Mouse (Mus musculus): ENCODE results near the gene Kif15. TPM values are rescaled to one million over a fixed set of nuclear protein-coding genes. Genes with fewer than 3 reads are reported as not detected.

The Kif15 gene
- polyA plus RNA-seq, 1 experiment = 12.9 TPM

GRCm38 (mm10) chr9:122998406-122999192 is 47.8 kb downstream of the Kif15 start:
- peaks cover 2% of the 10 kb centered on the region for H3K36me3 ChIP-seq (ENCODE audit: control insufficient read depth, insufficient read depth, low read length)
- H3K4me1 ChIP-seq (ENCODE audit: control insufficient read depth, insufficient read depth, low read length) = no peaks in the 10 kb centered on the region
- H3K27me3 ChIP-seq (ENCODE audit: control insufficient read depth, insufficient read depth, low read length) = no peaks in the 10 kb centered on the region
- H3K27ac ChIP-seq (ENCODE audit: control insufficient read depth, insufficient read depth, low read depth, low read length) = no peak overlapping the region
- no peak overlapping the region for H3K4me3 ChIP-seq (ENCODE audit: control insufficient read depth, low read depth, low read length)
- TF ChIP-seq POLR2A (IDR thresholded peaks at IDR 0.05; ENCODE audit: control insufficient read depth, low read depth, low read length) = no peak
- TF ChIP-seq CTCF (IDR thresholded peaks at IDR 0.05; ENCODE audit: control insufficient read depth, insufficient read depth, insufficient replicate concordance, low read depth, low read length) = no peak

GRCm38 (mm10) chr9:122999193-122999586 is 48.3 kb downstream of the Kif15 start:
- TF ChIP-seq CTCF (IDR thresholded peaks at IDR 0.05; ENCODE audit: control insufficient read depth, insufficient read depth, insufficient replicate concordance, low read depth, low read length) (no peak), POLR2A (IDR thresholded peaks at IDR 0.05; ENCODE audit: control insufficient read depth, low read depth, low read length) (no peak)
- no peaks in the 10 kb centered on the region for H3K4me1 ChIP-seq (ENCODE audit: control insufficient read depth, insufficient read depth, low read length)
- no peak overlapping the region for H3K27ac ChIP-seq (ENCODE audit: control insufficient read depth, insufficient read depth, low read depth, low read length)
- H3K4me3 ChIP-seq (ENCODE audit: control insufficient read depth, low read depth, low read length) = no peak overlapping the region
- H3K36me3 ChIP-seq (ENCODE audit: control insufficient read depth, insufficient read depth, low read length) = peaks cover 2% of the 10 kb centered on the region
- no peaks in the 10 kb centered on the region for H3K27me3 ChIP-seq (ENCODE audit: control insufficient read depth, insufficient read depth, low read length)

GRCm38 (mm10) chr9:123004718-123005117 is 53.9 kb downstream of the Kif15 start:
- no peak for TF ChIP-seq CTCF (IDR thresholded peaks at IDR 0.05; ENCODE audit: control insufficient read depth, insufficient read depth, insufficient replicate concordance, low read depth, low read length)
- no peak for TF ChIP-seq POLR2A (IDR thresholded peaks at IDR 0.05; ENCODE audit: control insufficient read depth, low read depth, low read length)
- H3K27ac ChIP-seq (ENCODE audit: control insufficient read depth, insufficient read depth, low read depth, low read length) = no peak overlapping the region
- no peak overlapping the region for H3K4me3 ChIP-seq (ENCODE audit: control insufficient read depth, low read depth, low read length)
- H3K27me3 ChIP-seq (ENCODE audit: control insufficient read depth, insufficient read depth, low read length) = no peaks in the 10 kb centered on the region
- H3K36me3 ChIP-seq (ENCODE audit: control insufficient read depth, insufficient read depth, low read length) = no peaks in the 10 kb centered on the region; the same call in none of the 2 replicates
- H3K4me1 ChIP-seq (ENCODE audit: control insufficient read depth, insufficient read depth, low read length) = no peaks in the 10 kb centered on the region

GRCm38 (mm10) chr9:123006071-123006470 is 55.2 kb downstream of the Kif15 start:
- peaks cover 1% of the 10 kb centered on the region for H3K36me3 ChIP-seq (ENCODE audit: control insufficient read depth, insufficient read depth, low read length)
- no peaks in the 10 kb centered on the region for H3K4me1 ChIP-seq (ENCODE audit: control insufficient read depth, insufficient read depth, low read length)
- TF ChIP-seq CTCF (IDR thresholded peaks at IDR 0.05; ENCODE audit: control insufficient read depth, insufficient read depth, insufficient replicate concordance, low read depth, low read length) (no peak), POLR2A (IDR thresholded peaks at IDR 0.05; ENCODE audit: control insufficient read depth, low read depth, low read length) (no peak)
- no peaks in the 10 kb centered on the region for H3K27me3 ChIP-seq (ENCODE audit: control insufficient read depth, insufficient read depth, low read length)
- H3K27ac ChIP-seq (ENCODE audit: control insufficient read depth, insufficient read depth, low read depth, low read length) = no peak overlapping the region
- no peak overlapping the region for H3K4me3 ChIP-seq (ENCODE audit: control insufficient read depth, low read depth, low read length)

GRCm38 (mm10) chr9:123020995-123021631 is 70.3 kb downstream of the Kif15 start, which contains the start of gene Tmem42:
Gene Tmem42, plus strand, starts transcription at chr9:123021326.
- Histone ChIP-seq H3K36me3 (ENCODE audit: control insufficient read depth, insufficient read depth, low read length) (no peaks in the 10 kb centered on the region), H3K4me3 (ENCODE audit: control insufficient read depth, low read depth, low read length) (peak within 1 kb of the TSS; percentile 91), H3K27me3 (ENCODE audit: control insufficient read depth, insufficient read depth, low read length) (no peaks in the 10 kb centered on the region), H3K4me1 (ENCODE audit: control insufficient read depth, insufficient read depth, low read length) (peaks cover 6% of the 10 kb centered on the region), H3K27ac (ENCODE audit: control insufficient read depth, insufficient read depth, low read depth, low read length) (peak within 1 kb of the TSS; percentile 91)
- TF ChIP-seq POLR2A (IDR thresholded peaks at IDR 0.05; ENCODE audit: control insufficient read depth, low read depth, low read length) = no peak
- no peak for TF ChIP-seq CTCF (IDR thresholded peaks at IDR 0.05; ENCODE audit: control insufficient read depth, insufficient read depth, insufficient replicate concordance, low read depth, low read length)

- Histone ChIP-seq H3K27ac (ENCODE audit: control insufficient read depth, insufficient read depth, low read depth, low read length) (no peak overlapping the region), H3K4me3 (ENCODE audit: control insufficient read depth, low read depth, low read length) (peak overlapping the region; percentile 71), H3K36me3 (ENCODE audit: control insufficient read depth, insufficient read depth, low read length) (no peaks in the 10 kb centered on the region), H3K4me1 (ENCODE audit: control insufficient read depth, insufficient read depth, low read length) (peaks cover 6% of the 10 kb centered on the region), H3K27me3 (ENCODE audit: control insufficient read depth, insufficient read depth, low read length) (no peaks in the 10 kb centered on the region)
- TF ChIP-seq CTCF (IDR thresholded peaks at IDR 0.05; ENCODE audit: control insufficient read depth, insufficient read depth, insufficient replicate concordance, low read depth, low read length) (no peak), POLR2A (IDR thresholded peaks at IDR 0.05; ENCODE audit: control insufficient read depth, low read depth, low read length) (no peak)
These were observed 71.0 kb downstream of the Kif15 start for GRCm38 (mm10) chr9:123021636-123022379.

GRCm38 (mm10) chr9:123024201-123024600 is 73.4 kb downstream of the Kif15 start:
- Histone ChIP-seq H3K4me1 (ENCODE audit: control insufficient read depth, insufficient read depth, low read length) (peaks cover 6% of the 10 kb centered on the region), H3K27me3 (ENCODE audit: control insufficient read depth, insufficient read depth, low read length) (no peaks in the 10 kb centered on the region), H3K4me3 (ENCODE audit: control insufficient read depth, low read depth, low read length) (no peak overlapping the region), H3K27ac (ENCODE audit: control insufficient read depth, insufficient read depth, low read depth, low read length) (no peak overlapping the region), H3K36me3 (ENCODE audit: control insufficient read depth, insufficient read depth, low read length) (no peaks in the 10 kb centered on the region)
- TF ChIP-seq CTCF (IDR thresholded peaks at IDR 0.05; ENCODE audit: control insufficient read depth, insufficient read depth, insufficient replicate concordance, low read depth, low read length) = no peak
- TF ChIP-seq POLR2A (IDR thresholded peaks at IDR 0.05; ENCODE audit: control insufficient read depth, low read depth, low read length) = no peak
